Mouse (Mus musculus): ENCODE measurements around the gene Sstr2. TPM values are rescaled to one million over a fixed set of nuclear protein-coding genes. Genes with fewer than 3 reads are reported as not detected.

Gene Sstr2
- polyA plus RNA-seq, 1 experiment, result 0.57 TPM

- H3K4me1 ChIP-seq (ENCODE audit: control insufficient read depth, insufficient read depth, low read length), result peaks cover 2% of the 10 kb centered on the region
- peaks cover 28% of the 10 kb centered on the region for H3K36me3 ChIP-seq (ENCODE audit: control insufficient read depth, insufficient read depth, low read length, poor library complexity, severe bottlenecking)
- TF ChIP-seq EP300 (IDR thresholded peaks at IDR 0.05; ENCODE audit: insufficient read depth, low read depth, low read length), result no peak
- no peak for TF ChIP-seq POLR2A (IDR thresholded peaks at IDR 0.05; ENCODE audit: insufficient read depth, low read length)
- TF ChIP-seq CTCF (IDR thresholded peaks at IDR 0.05; ENCODE audit: low read depth, low read length), result no peak
- no peaks in the 10 kb centered on the region for H3K27me3 ChIP-seq (ENCODE audit: control insufficient read depth, insufficient read depth, low read length, poor library complexity, severe bottlenecking)
- H3K9me3 ChIP-seq (replicated peaks; ENCODE audit: control insufficient read depth, insufficient read depth, low read length, poor library complexity, severe bottlenecking), result no peaks in the 10 kb centered on the region
- H3K4me3 ChIP-seq (ENCODE audit: low read depth, low read length), result no peak overlapping the region
- H3K27ac ChIP-seq (ENCODE audit: insufficient read depth, low read length), result no peak overlapping the region
- no peak overlapping the region for H3K9ac ChIP-seq (ENCODE audit: low read depth, poor library complexity, severe bottlenecking)
These were observed 41.8 kb downstream of the Sstr2 start for GRCm38 (mm10) chr11:113660940-113661339.

GRCm38 (mm10) chr11:113661835-113662351 lies 42.8 kb downstream of the Sstr2 start:
- H3K27ac ChIP-seq (ENCODE audit: insufficient read depth, low read length), result no peak overlapping the region
- TF ChIP-seq EP300 (IDR thresholded peaks at IDR 0.05; ENCODE audit: insufficient read depth, low read depth, low read length), result no peak
- TF ChIP-seq CTCF (IDR thresholded peaks at IDR 0.05; ENCODE audit: low read depth, low read length), result no peak
- TF ChIP-seq POLR2A (IDR thresholded peaks at IDR 0.05; ENCODE audit: insufficient read depth, low read length), result no peak
- H3K4me3 ChIP-seq (ENCODE audit: low read depth, low read length), result no peak overlapping the region
- peaks cover 2% of the 10 kb centered on the region for H3K4me1 ChIP-seq (ENCODE audit: control insufficient read depth, insufficient read depth, low read length)
- peaks cover 24% of the 10 kb centered on the region for H3K36me3 ChIP-seq (ENCODE audit: control insufficient read depth, insufficient read depth, low read length, poor library complexity, severe bottlenecking)
- no peaks in the 10 kb centered on the region for H3K27me3 ChIP-seq (ENCODE audit: control insufficient read depth, insufficient read depth, low read length, poor library complexity, severe bottlenecking)
- no peak overlapping the region for H3K9ac ChIP-seq (ENCODE audit: low read depth, poor library complexity, severe bottlenecking)
- H3K9me3 ChIP-seq (replicated peaks; ENCODE audit: control insufficient read depth, insufficient read depth, low read length, poor library complexity, severe bottlenecking), result no peaks in the 10 kb centered on the region

- TF ChIP-seq EP300 (IDR thresholded peaks at IDR 0.05; ENCODE audit: insufficient read depth, low read depth, low read length) (no peak), POLR2A (IDR thresholded peaks at IDR 0.05; ENCODE audit: insufficient read depth, low read length) (no peak), CTCF (IDR thresholded peaks at IDR 0.05; ENCODE audit: low read depth, low read length) (no peak)
- peaks cover 26% of the 10 kb centered on the region for H3K36me3 ChIP-seq (ENCODE audit: control insufficient read depth, insufficient read depth, low read length, poor library complexity, severe bottlenecking)
- H3K27ac ChIP-seq (ENCODE audit: insufficient read depth, low read length), result no peak overlapping the region
- peaks cover 2% of the 10 kb centered on the region for H3K4me1 ChIP-seq (ENCODE audit: control insufficient read depth, insufficient read depth, low read length)
- H3K4me3 ChIP-seq (ENCODE audit: low read depth, low read length), result no peak overlapping the region
- H3K27me3 ChIP-seq (ENCODE audit: control insufficient read depth, insufficient read depth, low read length, poor library complexity, severe bottlenecking), result no peaks in the 10 kb centered on the region
- H3K9ac ChIP-seq (ENCODE audit: low read depth, poor library complexity, severe bottlenecking), result no peak overlapping the region
- H3K9me3 ChIP-seq (replicated peaks; ENCODE audit: control insufficient read depth, insufficient read depth, low read length, poor library complexity, severe bottlenecking), result no peaks in the 10 kb centered on the region
These were observed 45.1 kb downstream of the Sstr2 start for GRCm38 (mm10) chr11:113664279-113664678.

DNA sequence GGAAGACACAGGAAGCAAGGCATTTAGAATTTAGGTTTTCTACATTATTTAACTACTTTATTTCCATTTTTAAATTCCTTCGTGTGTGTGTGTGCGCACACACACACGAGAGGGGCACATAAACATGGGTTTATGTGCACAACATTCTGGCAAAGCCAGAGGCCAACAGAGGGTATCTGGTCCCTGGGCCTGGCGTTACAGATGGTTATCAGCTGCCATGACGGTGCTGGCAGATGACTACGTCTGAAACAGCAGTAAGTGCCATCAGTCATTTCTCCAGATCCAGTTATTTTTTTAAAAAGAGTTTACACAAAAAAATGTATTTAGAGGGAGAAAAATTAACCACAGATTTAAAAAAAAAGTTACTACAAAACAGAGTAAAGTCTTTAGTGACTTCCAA lies 47.1 kb downstream of the Sstr2 start:
- Histone ChIP-seq H3K4me3 (ENCODE audit: low read depth, low read length) (no peak overlapping the region), H3K9me3 (replicated peaks; ENCODE audit: control insufficient read depth, insufficient read depth, low read length, poor library complexity, severe bottlenecking) (no peaks in the 10 kb centered on the region), H3K9ac (ENCODE audit: low read depth, poor library complexity, severe bottlenecking) (no peak overlapping the region), H3K27me3 (ENCODE audit: control insufficient read depth, insufficient read depth, low read length, poor library complexity, severe bottlenecking) (no peaks in the 10 kb centered on the region), H3K36me3 (ENCODE audit: control insufficient read depth, insufficient read depth, low read length, poor library complexity, severe bottlenecking) (peaks cover 27% of the 10 kb centered on the region), H3K4me1 (ENCODE audit: control insufficient read depth, insufficient read depth, low read length) (no peaks in the 10 kb centered on the region), H3K27ac (ENCODE audit: insufficient read depth, low read length) (no peak overlapping the region)
- no peak for TF ChIP-seq POLR2A (IDR thresholded peaks at IDR 0.05; ENCODE audit: insufficient read depth, low read length)
- TF ChIP-seq EP300 (IDR thresholded peaks at IDR 0.05; ENCODE audit: insufficient read depth, low read depth, low read length), result no peak
- TF ChIP-seq CTCF (IDR thresholded peaks at IDR 0.05; ENCODE audit: low read depth, low read length), result no peak

GRCm38 (mm10) chr11:113666648-113667047 lies 47.5 kb downstream of the Sstr2 start:
- H3K27ac ChIP-seq (ENCODE audit: insufficient read depth, low read length), result no peak overlapping the region
- H3K27me3 ChIP-seq (ENCODE audit: control insufficient read depth, insufficient read depth, low read length, poor library complexity, severe bottlenecking), result no peaks in the 10 kb centered on the region
- H3K9me3 ChIP-seq (replicated peaks; ENCODE audit: control insufficient read depth, insufficient read depth, low read length, poor library complexity, severe bottlenecking), result no peaks in the 10 kb centered on the region
- no peak overlapping the region for H3K4me3 ChIP-seq (ENCODE audit: low read depth, low read length)
- no peak for TF ChIP-seq CTCF (IDR thresholded peaks at IDR 0.05; ENCODE audit: low read depth, low read length)
- TF ChIP-seq POLR2A (IDR thresholded peaks at IDR 0.05; ENCODE audit: insufficient read depth, low read length), result no peak
- TF ChIP-seq EP300 (IDR thresholded peaks at IDR 0.05; ENCODE audit: insufficient read depth, low read depth, low read length), result 0 out of 2 replicates have a peak, but pooled peaks have one; percentile 32
- no peak overlapping the region for H3K9ac ChIP-seq (ENCODE audit: low read depth, poor library complexity, severe bottlenecking)
- H3K4me1 ChIP-seq (ENCODE audit: control insufficient read depth, insufficient read depth, low read length), result no peaks in the 10 kb centered on the region
- peaks cover 23% of the 10 kb centered on the region for H3K36me3 ChIP-seq (ENCODE audit: control insufficient read depth, insufficient read depth, low read length, poor library complexity, severe bottlenecking)

- Histone ChIP-seq H3K4me1 (ENCODE audit: control insufficient read depth, insufficient read depth, low read length) (no peaks in the 10 kb centered on the region), H3K9ac (ENCODE audit: low read depth, poor library complexity, severe bottlenecking) (no peak overlapping the region), H3K27me3 (ENCODE audit: control insufficient read depth, insufficient read depth, low read length, poor library complexity, severe bottlenecking) (no peaks in the 10 kb centered on the region), H3K9me3 (replicated peaks; ENCODE audit: control insufficient read depth, insufficient read depth, low read length, poor library complexity, severe bottlenecking) (no peaks in the 10 kb centered on the region), H3K4me3 (ENCODE audit: low read depth, low read length) (no peak overlapping the region), H3K36me3 (ENCODE audit: control insufficient read depth, insufficient read depth, low read length, poor library complexity, severe bottlenecking) (peaks cover 18% of the 10 kb centered on the region), H3K27ac (ENCODE audit: insufficient read depth, low read length) (no peak overlapping the region)
- no peak for TF ChIP-seq CTCF (IDR thresholded peaks at IDR 0.05; ENCODE audit: low read depth, low read length)
- TF ChIP-seq EP300 (IDR thresholded peaks at IDR 0.05; ENCODE audit: insufficient read depth, low read depth, low read length), result no peak
- TF ChIP-seq POLR2A (IDR thresholded peaks at IDR 0.05; ENCODE audit: insufficient read depth, low read length), result no peak
These were observed 48.0 kb downstream of the Sstr2 start for GRCm38 (mm10) chr11:113667122-113667521.
